Mouse (Mus musculus): ENCODE results near the gene Bloc1s2.
"Not testable (repeated sequence)": the region's sequence is repeated elsewhere in the genome, so short reads cannot be mapped to it uniquely, and the experiment has no call there.

Bloc1s2 gene

DNA sequence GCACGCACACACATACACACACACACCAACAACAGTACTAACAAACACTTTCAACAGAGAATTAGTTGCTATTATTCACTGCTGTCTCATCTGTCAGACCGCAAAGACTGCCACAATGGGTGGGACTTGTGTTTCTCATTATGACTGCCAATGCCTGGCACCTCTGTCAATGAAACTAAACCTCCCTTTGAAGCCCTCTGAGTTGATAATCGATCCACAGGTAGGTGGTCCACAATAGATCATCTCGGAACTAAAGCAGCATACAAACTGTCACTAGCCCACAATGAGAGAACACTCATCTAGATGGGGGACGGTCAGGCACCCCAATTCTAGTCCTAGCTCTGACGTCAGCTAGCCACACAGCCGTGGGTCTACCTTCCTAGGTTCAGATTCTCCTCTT is 25.1 kb downstream of the Bloc1s2 start:
- DNase-seq, result no peak

DNA sequence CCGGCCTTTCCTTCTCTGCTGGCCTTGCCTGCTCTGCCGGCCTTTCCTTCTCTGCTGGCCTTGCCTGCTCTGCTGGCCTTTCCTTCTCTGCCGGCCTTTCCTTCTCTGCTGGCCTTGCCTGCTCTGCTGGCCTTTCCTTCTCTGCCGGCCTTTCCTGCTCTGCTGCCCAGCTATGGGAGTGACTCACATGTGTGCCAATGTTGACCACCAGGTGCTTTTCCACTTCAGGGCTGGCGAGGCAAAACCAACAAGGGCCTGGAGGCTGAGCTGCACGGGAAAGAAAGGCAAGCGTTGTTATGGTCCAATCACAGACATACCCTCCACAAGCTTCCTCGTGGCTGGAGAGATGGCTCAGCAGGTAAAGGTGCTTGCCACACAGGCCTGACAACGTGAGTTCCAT is 25.6 kb downstream of the Bloc1s2 start:
- not testable (repeated sequence) for DNase-seq

DNA sequence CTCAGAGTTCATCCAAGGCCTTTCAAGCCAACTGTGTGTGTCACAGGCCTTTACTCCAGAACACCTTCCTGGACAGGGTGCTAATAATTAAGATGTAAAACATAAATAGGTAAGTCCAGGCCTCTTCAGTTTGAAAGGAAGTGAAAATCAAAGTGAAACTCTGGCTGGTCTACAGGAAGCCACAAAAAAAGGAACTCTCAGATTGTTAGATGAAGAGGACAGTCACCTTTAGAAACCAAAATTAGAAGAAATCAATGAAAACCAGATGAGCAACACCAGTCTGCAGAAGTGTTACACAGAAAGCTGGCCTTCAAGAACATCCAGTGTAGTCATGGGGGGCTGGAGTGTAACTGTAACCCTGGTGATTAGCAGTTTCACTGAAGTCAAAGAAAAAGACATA is 28.5 kb downstream of the Bloc1s2 start:
- DNase-seq, result no peak

DNA sequence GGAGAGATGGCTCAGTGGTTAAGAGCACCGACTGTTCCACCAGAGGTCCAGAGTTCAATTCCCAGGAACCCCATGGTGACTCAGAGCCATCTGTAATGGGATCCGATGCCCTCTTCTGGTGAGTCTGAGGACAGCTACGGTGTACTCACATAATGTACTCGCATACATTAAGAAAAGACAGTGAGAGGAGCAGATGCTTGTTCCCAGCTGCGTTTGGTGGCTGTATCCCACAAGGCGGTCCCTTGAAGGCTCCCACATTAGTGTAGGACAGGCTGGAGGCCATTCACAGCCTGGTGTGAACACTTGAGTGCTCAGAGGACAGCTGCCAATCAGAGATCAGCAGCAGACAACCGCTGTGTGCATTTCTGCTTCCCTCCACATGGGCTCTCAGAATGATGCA is 34.5 kb downstream of the Bloc1s2 start:
- DNase-seq, result no peak

DNA sequence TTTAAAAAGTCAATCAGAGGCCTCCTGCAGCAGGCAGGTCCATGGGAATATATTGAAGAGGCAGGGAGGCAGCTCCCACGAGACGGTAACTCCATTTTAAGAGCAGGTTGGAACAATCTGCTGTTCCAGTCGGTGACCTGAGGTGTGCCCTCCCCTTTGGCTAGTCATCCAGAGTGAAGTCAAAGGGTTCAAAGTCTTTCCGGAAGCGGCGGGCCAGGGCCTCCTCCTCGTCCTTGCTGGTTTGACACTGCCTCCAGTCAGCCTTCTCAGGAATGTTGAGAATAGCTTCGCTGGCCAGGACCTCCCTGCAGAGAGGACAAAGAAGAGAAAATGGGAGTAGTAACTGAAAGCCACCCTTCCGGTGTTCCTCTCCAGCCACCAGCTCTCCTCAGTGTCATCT is 35.9 kb downstream of the Bloc1s2 start:
- no peak for DNase-seq

DNA sequence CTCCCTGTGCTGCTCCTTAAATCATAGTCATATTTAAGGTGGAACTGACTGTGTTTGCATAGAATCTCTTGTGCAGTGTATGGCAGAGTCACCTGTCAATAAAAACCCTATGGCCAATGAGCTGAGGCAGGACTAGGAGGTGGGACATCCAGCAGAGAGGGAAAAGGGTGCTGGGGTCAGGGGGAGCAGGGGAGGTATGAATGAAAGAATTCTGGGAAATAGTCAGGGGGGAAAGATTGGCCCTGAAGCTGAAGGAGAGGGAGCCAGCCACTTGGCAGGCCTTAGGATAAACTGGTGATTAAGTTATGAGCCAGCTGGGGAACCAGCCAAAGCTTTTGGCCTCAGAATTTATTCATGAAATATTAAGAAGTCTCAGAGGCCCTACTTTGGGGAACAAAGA is 37.2 kb downstream of the Bloc1s2 start:
- DNase-seq, result no peak

DNA sequence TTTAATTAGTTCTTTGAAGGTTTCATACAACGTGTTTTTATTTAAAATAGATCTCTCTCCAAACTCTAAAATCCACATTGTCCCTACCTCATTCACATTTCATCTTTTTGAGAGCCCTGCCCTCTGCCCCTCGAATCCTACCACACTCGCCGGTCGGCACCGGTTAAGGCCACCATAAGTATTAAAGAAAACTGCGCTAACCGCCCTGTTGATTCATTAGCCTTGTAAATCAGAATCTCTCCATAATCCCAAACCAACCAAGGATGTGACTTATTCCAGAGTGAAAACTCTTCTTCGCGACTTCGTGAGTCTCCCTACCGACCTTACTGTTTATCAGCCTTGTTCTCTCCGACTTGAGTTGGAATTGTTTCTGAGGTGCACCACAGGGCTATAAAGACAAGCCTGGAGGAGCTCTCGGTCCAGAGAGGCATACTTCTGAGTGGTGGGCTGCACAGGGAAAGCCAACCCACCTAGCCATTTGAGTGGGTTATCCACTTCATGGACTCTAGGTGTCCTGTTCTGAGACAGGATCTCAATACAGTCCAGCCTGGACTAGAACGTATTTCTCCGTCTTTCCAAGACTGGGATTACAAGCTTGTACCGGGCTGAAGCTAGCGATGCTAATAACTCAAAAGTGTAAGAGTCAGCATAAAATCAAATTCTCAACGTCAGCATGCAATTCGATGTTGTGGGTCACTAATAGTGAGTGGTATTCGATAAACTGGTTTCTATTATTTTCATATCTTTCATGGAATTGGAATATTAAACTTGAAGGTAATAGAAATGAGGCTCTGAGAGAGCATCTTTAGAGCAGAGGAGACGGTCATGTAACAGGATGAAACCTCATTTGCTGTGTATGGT is 38.4 kb downstream of the Bloc1s2 start:
- no peak for DNase-seq

DNA sequence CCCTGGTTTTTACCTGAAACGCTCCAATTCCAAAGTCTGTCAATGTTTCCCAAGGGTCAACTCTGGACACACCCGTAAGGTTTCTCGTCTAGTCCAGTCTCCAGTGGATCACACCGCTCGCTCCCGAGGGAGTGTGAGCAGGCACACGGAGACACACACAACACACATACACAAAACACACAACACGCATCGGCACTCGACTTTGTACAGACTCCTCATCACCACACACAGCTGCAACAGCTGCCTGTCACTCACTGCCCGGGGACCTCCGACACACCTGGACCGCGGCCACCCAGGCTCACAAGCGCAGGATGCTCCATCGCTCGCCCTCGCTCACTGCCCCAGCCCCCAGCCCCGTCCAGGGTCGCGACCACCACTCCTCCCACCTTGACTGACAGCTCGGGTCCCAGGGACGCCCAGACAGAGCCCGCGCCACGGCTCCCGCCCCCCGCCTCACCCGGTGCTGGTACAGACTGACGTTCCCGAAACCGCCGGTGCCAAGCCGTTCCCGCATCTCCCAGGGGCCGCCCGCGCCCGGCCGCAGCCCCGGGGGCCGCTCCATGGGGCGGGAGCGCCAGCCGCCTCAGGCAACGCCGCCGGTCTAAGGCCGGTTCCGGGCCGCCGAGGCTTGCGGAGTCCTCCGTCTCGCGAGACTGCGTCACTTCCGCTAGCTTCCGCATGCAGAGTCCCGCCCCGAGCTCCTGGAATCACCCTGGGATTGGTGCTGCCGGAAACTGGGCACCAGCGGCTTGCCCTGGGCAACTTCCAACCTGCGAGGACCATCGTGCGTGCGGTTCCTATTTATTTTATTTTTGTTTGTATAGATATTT is 39.2 kb downstream of the Bloc1s2 start, which contains the start of gene Chuk:
Gene Chuk (minus strand): TSS at position 650 of the 830 bp plus-strand sequence.
- peak; percentile 96 for DNase-seq

DNA sequence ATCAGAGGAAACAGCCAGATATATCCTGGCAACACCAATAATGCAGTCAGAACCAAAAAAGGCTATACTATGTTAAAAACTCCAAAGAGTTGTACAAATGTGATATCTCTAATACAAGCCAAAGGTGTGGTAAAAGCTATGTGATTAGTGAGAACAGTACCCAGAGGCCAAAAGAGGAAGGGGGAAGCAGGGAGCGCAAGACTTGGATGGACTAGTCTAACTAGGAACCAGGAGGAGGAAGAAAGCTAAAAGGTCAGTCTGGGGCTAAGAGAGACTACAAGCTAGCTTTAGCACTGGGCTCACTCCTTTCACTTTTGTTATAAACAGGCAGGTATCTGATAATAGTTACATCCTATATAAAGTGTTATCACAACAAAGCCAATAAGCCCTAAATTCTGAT is 41.9 kb downstream of the Bloc1s2 start:
- no peak for DNase-seq

DNA sequence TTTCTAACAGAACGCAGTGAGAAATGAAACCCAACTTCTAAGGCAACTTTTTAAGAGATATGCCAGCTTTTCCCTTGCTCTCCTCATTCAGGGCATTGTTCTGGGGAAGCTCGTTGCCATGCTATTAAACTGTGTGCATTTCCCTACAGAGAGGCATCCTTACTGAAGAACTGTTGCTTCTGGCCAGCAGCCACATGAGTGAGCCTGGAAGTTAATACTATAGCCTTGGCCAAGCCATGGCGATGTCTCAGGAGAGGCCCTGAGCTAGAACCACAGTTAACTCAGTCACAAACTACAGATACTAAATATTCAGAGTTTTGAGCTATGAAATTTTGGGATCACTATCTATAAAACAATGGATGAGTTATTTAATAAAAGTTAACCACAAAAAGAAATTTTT is 43.2 kb downstream of the Bloc1s2 start:
- no peak for DNase-seq

DNA sequence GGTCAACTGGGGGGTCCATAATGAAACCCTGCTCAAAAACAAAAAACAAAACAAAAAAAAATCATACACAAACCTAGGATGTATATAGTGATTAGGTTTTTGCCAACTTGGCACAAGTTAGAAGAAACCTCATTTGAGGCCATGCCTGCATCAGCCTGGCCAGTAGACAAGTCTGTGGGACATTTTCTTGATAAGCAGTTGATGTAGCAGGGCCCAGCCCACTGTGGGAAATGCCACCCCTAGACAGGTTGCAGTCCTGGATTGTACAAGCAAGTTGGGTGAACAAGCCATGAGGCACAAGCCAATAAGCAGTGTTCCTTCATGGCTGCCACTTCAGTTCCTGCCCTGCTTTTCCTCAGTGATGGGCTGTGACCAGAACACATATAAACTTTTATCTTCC is 45.4 kb downstream of the Bloc1s2 start:
- DNase-seq, result no peak
